Mouse (Mus musculus): Measurements from ENCODE around the gene Emc9.

Gene Emc9

GRCm38 (mm10) chr14:55584702-55585565 lies at the start of gene Emc9:
Gene Emc9 (minus strand): TSS chr14:55585302.
- DNase-seq (ENCODE audit: low spot score in 2 of 2), result peak in 1 of 2 experiments; percentile 62

GRCm38 (mm10) chr14:55629312-55629711 lies 44.2 kb upstream of the Emc9 start:
- DNase-seq (ENCODE audit: low spot score in 2 of 2), result peak in 1 of 2 experiments; percentile 53

- DNase-seq (ENCODE audit: low spot score in 2 of 2), result no peak
Measured at GRCm38 (mm10) chr14:55628077-55628827, 43.1 kb upstream of the Emc9 start.

GRCm38 (mm10) chr14:55618486-55619195 lies 33.5 kb upstream of the Emc9 start:
- DNase-seq (ENCODE audit: low spot score in 2 of 2), result no peak

GRCm38 (mm10) chr14:55617822-55618221 lies 32.7 kb upstream of the Emc9 start, which contains the start of gene Rec8:
Gene Rec8 (plus strand): TSS chr14:55618037.
- DNase-seq (ENCODE audit: low spot score in 2 of 2), result no peak

- DNase-seq (ENCODE audit: low spot score in 2 of 2), result no peak
Measured at GRCm38 (mm10) chr14:55616844-55617243, 31.7 kb upstream of the Emc9 start.

GRCm38 (mm10) chr14:55615876-55616275 lies 30.8 kb upstream of the Emc9 start:
- no peak for DNase-seq (ENCODE audit: low spot score in 2 of 2)

- DNase-seq (ENCODE audit: low spot score in 2 of 2), result no peak
Measured at GRCm38 (mm10) chr14:55614565-55615178, 29.6 kb upstream of the Emc9 start.

- no peak for DNase-seq (ENCODE audit: low spot score in 2 of 2)
Measured at GRCm38 (mm10) chr14:55613346-55613745, 28.2 kb upstream of the Emc9 start.

GRCm38 (mm10) chr14:55608339-55608738 lies 23.2 kb upstream of the Emc9 start:
- DNase-seq (ENCODE audit: low spot score in 2 of 2), result no peak

GRCm38 (mm10) chr14:55605743-55606459 lies 20.8 kb upstream of the Emc9 start:
- DNase-seq (ENCODE audit: low spot score in 2 of 2), result no peak

- DNase-seq (ENCODE audit: low spot score in 2 of 2), result no peak
Measured at GRCm38 (mm10) chr14:55604823-55605222, 19.7 kb upstream of the Emc9 start.

- DNase-seq (ENCODE audit: low spot score in 2 of 2), result peak; percentile 78 to 94
Measured at GRCm38 (mm10) chr14:55603633-55604576, 18.8 kb upstream of the Emc9 start.

- no peak for DNase-seq (ENCODE audit: low spot score in 2 of 2)
Measured at GRCm38 (mm10) chr14:55603271-55603632, 18.1 kb upstream of the Emc9 start, which contains the start of gene Irf9. Gene Irf9 (plus strand): TSS chr14:55603571.

- DNase-seq (ENCODE audit: low spot score in 2 of 2), result no peak
Measured at GRCm38 (mm10) chr14:55598521-55599390, 13.7 kb upstream of the Emc9 start.

GRCm38 (mm10) chr14:55596036-55596690 lies 11.1 kb upstream of the Emc9 start:
- DNase-seq (ENCODE audit: low spot score in 2 of 2), result no peak

- no peak for DNase-seq (ENCODE audit: low spot score in 2 of 2)
Measured at GRCm38 (mm10) chr14:55592226-55592625, 7.1 kb upstream of the Emc9 start.

- DNase-seq (ENCODE audit: low spot score in 2 of 2), result peak; percentile 88 to 95
Measured at GRCm38 (mm10) chr14:55591331-55591891, 6.3 kb upstream of the Emc9 start, which contains the start of gene Rnf31. Gene Rnf31 (plus strand): TSS chr14:55591708.

Measured in left cerebral cortex, adult 9 months (tissue).